Mouse (Mus musculus) liver, embryonic 14.5 days (tissue): Measurements from ENCODE around the gene Stag3. TPM values are rescaled to one million over a fixed set of nuclear protein-coding genes. Genes with fewer than 3 reads are reported as not detected.

Experiments
- ATAC-seq: fragments of 200-750 bp; cut with Nextera tagmentation; 2 replicates; pipeline ENCODE4 v1.8.0; 2017; ENCODE audit warnings: moderate number of reproducible peaks, mild to moderate bottlenecking, moderate library complexity; ENCODE audit not compliant: insufficient read depth
- DNase-seq, 3 experiments: peaks; one replicate each; pipeline ENCODE4 v3.0.0-alpha.2; 2012 to 2013; ENCODE audit warnings: low read depth in 3 of 3, low spot score in 3 of 3
- H3K27ac ChIP-seq: fragments of 300-500 bp; sonication (generic); 2 replicates; pipeline ENCODE4 v1.5.1; 2014; ENCODE audit warnings: moderate library complexity, mild to moderate bottlenecking, control low read depth, inconsistent platforms
- H3K27me3 ChIP-seq: fragments of 300-500 bp; sonication (generic); 2 replicates; pipeline ENCODE4 v1.6.1; 2014; ENCODE audit warnings: mild to moderate bottlenecking, low read length, moderate library complexity; ENCODE audit not compliant: control insufficient read depth, insufficient read depth
- H3K36me3 ChIP-seq: fragments of 300-500 bp; sonication (generic); replicated peaks from 2 replicates; pipeline ENCODE4 v1.6.1; 2014; ENCODE audit warnings: low read depth; ENCODE audit not compliant: control insufficient read depth, insufficient read depth
- H3K4me1 ChIP-seq, 2 experiments: fragments of 200-500 bp in 1 of 2; fragments of 300-500 bp in 1 of 2; sonication (generic) in 1 of 2; replicated peaks; 2 replicates each; pipeline ENCODE4 v1.6.1; 2012 to 2014; ENCODE audit warnings: antibody characterized with exemption in 1 of 2, inconsistent platforms in 1 of 2, low read length in 1 of 2; ENCODE audit not compliant: control insufficient read depth in 2 of 2, insufficient read depth in 2 of 2
- H3K4me2 ChIP-seq: fragments of 300-500 bp; sonication (generic); 2 replicates; pipeline ENCODE4 v1.6.1; 2014; ENCODE audit warnings: low read depth, mild to moderate bottlenecking, control low read depth, moderate library complexity
- H3K4me3 ChIP-seq, 2 experiments: fragments of 200-500 bp in 1 of 2; fragments of 300-500 bp in 1 of 2; sonication (generic) in 1 of 2; 2 replicates each; pipeline ENCODE4 v1.5.1; 2012 to 2014; ENCODE audit warnings: low read depth in 2 of 2, low read length in 2 of 2, mild to moderate bottlenecking in 2 of 2, control low read depth in 1 of 2, inconsistent platforms in 1 of 2, moderate library complexity in 1 of 2; ENCODE audit not compliant: insufficient read depth in 1 of 2
- H3K9ac ChIP-seq: fragments of 300-500 bp; sonication (generic); replicated peaks from 2 replicates; pipeline ENCODE4 v1.6.1; 2014; ENCODE audit warnings: mild to moderate bottlenecking, control low read depth, moderate library complexity
- H3K9me3 ChIP-seq: fragments of 300-500 bp; sonication (generic); 2 replicates; pipeline ENCODE4 v1.6.1; 2016; ENCODE audit warnings: low read length, mixed read lengths; ENCODE audit not compliant: control insufficient read depth
- CTCF ChIP-seq: IDR thresholded peaks from 2 replicates; pipeline ENCODE4 v1.5.1; 2016; ENCODE audit warnings: antibody characterized with exemption, low read depth, control low read depth
- EP300 ChIP-seq: IDR thresholded peaks from 2 replicates; pipeline ENCODE4 v1.6.1; 2016; ENCODE audit warnings: antibody characterized with exemption, low read depth
- WGBS: fragments of 180-500 bp; shearing (Covaris S2); extraction: QIAGEN DNeasy Blood & Tissue Kit; methylation state at CpG from one replicate; pipeline ENCODE4 v1.1.7; 2014; ENCODE audit not compliant: insufficient replicate concordance; 5-methylcytosine and 5-hydroxymethylcytosine counted together
- polyA plus RNA-seq, 2 experiments: library from polyadenylated mRNA; depleted of rRNA in 1 of 2; stranded (reverse) in 1 of 2; unstranded in 1 of 2; fragments of >200 nt; fragmentation: Nextera tagmentation in 1 of 2; extraction: Ambion mirVana in 1 of 2; gene quantifications; 2 replicates each; pipeline versions ENCODE4 v1.2.1 to v1.2.3; 2012 to 2014

The Stag3 gene
- polyA plus RNA-seq (2012; rRNA removed) (2.7 and 3.1 TPM in 2 replicates), polyA plus RNA-seq (2014; fragmentation: Nextera tagmentation; extraction: Ambion mirVana) (1.8 and 1.9 TPM in 2 replicates)

DNA sequence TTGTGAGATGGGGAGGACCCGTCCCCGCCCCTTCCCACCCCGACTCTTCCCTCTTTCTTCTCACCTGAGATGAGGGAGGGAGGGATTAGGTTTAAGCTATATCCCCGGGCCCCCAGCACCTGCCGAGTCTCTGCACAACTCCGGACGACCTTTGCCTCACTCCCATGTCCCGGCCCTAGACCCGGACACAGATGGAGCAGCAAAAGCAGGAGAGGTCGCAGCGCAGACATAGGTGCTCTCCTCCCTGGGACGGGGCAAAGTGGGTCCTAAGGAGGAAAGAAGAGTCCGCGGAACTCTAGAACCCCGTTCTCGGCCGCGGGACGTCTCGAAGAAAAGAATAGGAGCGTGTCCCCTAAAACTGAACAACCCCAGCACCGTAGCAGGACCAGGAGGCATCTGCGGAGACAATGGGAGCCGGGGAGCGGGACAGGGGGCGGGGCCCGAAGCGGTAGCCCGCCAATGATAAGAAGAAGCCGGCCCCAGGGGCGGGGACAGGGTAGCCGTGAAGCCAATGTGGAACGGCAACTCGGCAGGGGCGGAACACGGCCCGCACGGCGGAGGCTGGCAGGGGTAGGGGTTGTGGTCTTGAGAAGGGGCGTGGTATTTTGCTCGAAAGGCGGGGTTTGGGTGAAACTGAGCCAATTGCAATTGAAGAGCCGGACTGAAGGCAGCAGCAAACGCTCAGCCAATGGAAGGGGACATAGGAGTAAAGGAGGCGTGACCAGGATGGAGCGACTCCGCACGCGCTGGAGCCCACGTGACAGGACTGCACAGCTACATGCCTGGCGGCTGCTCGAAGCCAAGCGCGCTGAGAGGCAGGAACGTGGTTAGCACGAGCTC lies at the start of gene Stag3, which contains the start of the genes Gm43720 and Gpc2:
Gene Stag3 (plus strand): TSS at position 656 of the 840 bp plus-strand sequence.
Gene Gm43720 (minus strand): TSS at position 374 of the 840 bp plus-strand sequence.
Gene Gpc2 (minus strand): TSS at position 421 of the 840 bp plus-strand sequence.
- 1% methylated on average over 56 of the region's 56 CpGs for WGBS
- TF ChIP-seq CTCF (no peak), EP300 (peak; percentile 50; the same call in 1 of the 2 replicates)
- no peak within 1 kb of the TSS for H3K27ac ChIP-seq
- peak; percentile 85 to 88 (median 87) for DNase-seq
- no peaks in the 10 kb centered on the region for H3K27me3 ChIP-seq
- no peaks in the 10 kb centered on the region for H3K9me3 ChIP-seq
- peak; percentile 98 for ATAC-seq
- H3K4me2 ChIP-seq: peak within 1 kb of the TSS; percentile 80
- no peaks in the 10 kb centered on the region for H3K36me3 ChIP-seq
- peaks cover 0 to 5% of the 10 kb centered on the region in 2 experiments; a peak in 3 of 4 replicates for H3K4me1 ChIP-seq
- H3K9ac ChIP-seq: peak within 1 kb of the TSS; percentile 20; the same call in 1 of the 2 replicates
- H3K4me3 ChIP-seq: peak within 1 kb of the TSS; percentile 46 to 47; a peak in 3 of 4 replicates

DNA sequence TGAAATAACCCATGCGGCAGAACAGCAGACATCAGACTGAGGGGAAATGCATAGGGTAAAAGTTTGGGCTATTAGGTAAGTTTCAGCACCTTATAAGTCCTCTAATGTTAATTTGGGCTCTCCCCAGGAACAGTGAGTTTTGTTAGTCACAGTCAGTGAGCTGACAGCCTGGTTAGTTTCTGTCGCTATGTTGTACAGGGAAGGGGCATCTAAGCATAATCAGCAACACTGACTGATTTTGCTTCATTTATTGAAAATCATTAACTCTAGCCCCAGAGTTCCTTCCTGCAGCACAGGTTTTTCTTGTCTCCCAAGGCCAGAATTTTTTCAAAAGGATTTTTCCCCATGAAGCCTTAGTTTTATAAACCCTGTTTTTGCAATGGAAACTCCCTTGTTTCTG lies 46.3 kb upstream of the Stag3 start:
- Histone ChIP-seq H3K9ac (no peak overlapping the region), H3K27me3 (no peaks in the 10 kb centered on the region), H3K4me1 (no peaks in the 10 kb centered on the region), H3K4me3 (no peak overlapping the region), H3K36me3 (no peaks in the 10 kb centered on the region), H3K4me2 (no peak overlapping the region), H3K27ac (no peak overlapping the region), H3K9me3 (no peaks in the 10 kb centered on the region)
- TF ChIP-seq CTCF (no peak), EP300 (no peak)
- DNase-seq: no peak
- ATAC-seq: no peak
- 69% methylated on average over 2 of the region's 2 CpGs for WGBS

DNA sequence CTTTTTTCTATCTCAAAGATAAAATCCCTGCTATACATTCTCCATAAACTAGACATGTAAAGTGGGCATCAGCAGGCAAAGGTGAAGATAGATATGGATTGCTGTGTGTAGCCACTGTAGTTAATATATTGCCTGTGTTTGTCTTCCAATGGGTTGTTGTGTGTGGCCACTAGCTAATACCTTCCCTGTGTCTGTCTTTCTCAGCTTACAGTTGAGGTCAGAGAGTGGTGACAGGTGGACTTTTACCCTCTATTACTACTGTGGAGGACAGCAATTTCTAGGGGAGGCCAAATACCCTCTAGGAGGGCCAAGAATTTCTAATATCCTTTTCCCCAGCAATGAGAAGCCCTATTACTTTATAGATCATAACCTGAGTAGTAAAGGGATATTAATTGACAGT lies 45.8 kb upstream of the Stag3 start:
- Histone ChIP-seq H3K9ac (no peak overlapping the region), H3K4me2 (no peak overlapping the region), H3K4me3 (no peak overlapping the region), H3K27ac (no peak overlapping the region), H3K9me3 (no peaks in the 10 kb centered on the region), H3K27me3 (no peaks in the 10 kb centered on the region), H3K36me3 (no peaks in the 10 kb centered on the region), H3K4me1 (no peaks in the 10 kb centered on the region)
- DNase-seq (no peak), ATAC-seq (no peak)
- TF ChIP-seq CTCF (no peak), EP300 (no peak)

DNA sequence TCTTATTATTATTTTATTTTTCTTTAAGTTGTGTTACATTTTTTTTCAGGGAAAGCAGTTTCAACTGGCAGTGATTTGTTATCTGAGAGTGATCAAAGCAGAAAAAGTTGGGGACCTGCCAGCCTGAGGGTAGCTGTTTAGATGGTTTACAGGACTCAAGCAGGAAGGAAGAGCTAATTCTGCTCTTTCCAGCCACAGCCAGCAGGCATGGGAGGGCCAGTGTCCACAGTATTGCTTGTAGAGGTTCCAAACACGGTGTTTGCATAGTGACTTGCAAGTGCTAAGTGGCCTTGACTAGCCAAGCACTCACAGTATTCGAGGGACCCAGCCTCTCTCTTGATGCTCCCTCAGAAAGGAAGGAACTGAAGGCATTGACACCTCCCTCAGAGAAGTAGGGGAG lies 38.5 kb upstream of the Stag3 start:
- TF ChIP-seq EP300 (no peak), CTCF (no peak)
- ATAC-seq (no peak), DNase-seq (no peak)
- Histone ChIP-seq H3K27me3 (no peaks in the 10 kb centered on the region), H3K27ac (no peak overlapping the region), H3K36me3 (no peaks in the 10 kb centered on the region), H3K4me2 (no peak overlapping the region), H3K4me1 (no peaks in the 10 kb centered on the region), H3K9ac (no peak overlapping the region), H3K9me3 (no peaks in the 10 kb centered on the region), H3K4me3 (no peak overlapping the region)
- 6% methylated on average over 2 of the region's 2 CpGs for WGBS

DNA sequence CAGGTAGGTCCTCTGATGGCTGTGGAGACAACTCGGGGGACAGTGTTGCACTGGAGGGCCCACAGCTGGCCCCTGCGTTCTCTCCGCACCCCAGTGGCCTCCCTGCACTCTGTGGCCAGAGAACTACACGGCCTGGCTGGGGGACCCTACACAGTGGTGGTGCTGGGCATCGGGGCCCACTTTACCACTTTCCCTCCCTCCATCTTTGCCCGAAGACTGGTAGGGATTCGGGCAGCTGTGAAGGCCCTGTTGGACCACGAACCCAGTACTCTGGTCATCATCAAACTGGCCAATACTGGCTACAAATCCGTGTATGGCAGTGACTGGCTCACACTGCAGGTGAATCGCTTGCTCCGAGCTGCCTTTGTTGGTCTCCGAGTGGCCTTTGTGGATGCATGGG lies 28.9 kb upstream of the Stag3 start:
- H3K27me3 ChIP-seq: no peaks in the 10 kb centered on the region
- whole genome bisulfite sequencing: 75% methylated on average over 12 of the region's 12 CpGs
- H3K4me3 ChIP-seq: no peak overlapping the region
- no peak for ATAC-seq
- H3K27ac ChIP-seq: no peak overlapping the region
- no peak overlapping the region for H3K9ac ChIP-seq
- peaks cover 3 to 4% of the 10 kb centered on the region in 2 experiments for H3K4me1 ChIP-seq
- TF ChIP-seq EP300: no peak
- TF ChIP-seq CTCF: no peak
- H3K4me2 ChIP-seq: no peak overlapping the region
- no peaks in the 10 kb centered on the region for H3K9me3 ChIP-seq
- H3K36me3 ChIP-seq: no peaks in the 10 kb centered on the region
- DNase-seq: no peak
